Mouse (Mus musculus) thymus, postnatal 25 days (tissue): ENCODE results near the gene Ccdc12.
A peak's percentile ranks its signal among the peaks of the same experiment; 100 is the strongest.

Source experiments
- DNase-seq: peaks from one replicate; pipeline ENCODE4 v3.0.0; 2022

The Ccdc12 gene

DNA sequence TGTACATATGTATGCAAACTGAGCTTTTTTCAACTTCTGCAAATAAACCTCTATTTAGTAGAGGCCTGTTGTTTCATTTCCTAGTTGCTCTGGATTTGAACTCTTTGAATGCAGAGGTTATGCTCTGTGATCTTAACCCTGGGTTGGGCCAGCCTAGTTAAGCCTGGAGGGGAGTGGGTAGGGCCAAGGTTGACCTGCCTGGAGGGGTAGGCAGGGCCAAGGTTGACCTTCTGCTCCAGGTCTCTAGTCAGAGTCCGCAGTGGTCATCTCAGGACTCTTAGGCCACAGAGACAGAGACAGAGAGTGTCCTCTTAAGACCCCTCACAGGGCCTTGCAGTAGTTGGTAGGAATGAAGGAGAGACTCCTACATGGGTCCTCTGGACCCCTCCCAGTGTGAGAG is 55.2 kb downstream of the Ccdc12 start:
- DNase-seq: no peak

DNA sequence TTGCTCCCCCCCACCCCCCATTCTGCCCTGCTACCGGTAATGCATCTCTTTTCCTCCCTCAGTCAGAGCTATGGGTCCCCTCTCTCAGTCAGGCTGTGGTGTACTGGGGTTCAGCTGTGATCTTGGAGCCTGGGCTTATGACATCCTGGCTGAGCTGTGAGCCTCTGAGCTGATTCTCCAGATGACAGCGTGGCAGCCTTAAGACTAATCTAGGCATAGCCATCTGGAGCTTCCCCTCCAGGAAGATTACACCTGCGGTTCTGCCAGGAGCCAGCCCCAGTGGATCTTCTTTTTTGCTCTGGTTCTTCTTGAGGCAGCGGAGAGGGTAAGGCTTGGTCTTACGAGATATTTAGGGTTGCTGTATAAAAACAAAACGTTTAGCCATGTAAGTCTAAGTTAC is 55.7 kb downstream of the Ccdc12 start:
- no peak for DNase-seq

DNA sequence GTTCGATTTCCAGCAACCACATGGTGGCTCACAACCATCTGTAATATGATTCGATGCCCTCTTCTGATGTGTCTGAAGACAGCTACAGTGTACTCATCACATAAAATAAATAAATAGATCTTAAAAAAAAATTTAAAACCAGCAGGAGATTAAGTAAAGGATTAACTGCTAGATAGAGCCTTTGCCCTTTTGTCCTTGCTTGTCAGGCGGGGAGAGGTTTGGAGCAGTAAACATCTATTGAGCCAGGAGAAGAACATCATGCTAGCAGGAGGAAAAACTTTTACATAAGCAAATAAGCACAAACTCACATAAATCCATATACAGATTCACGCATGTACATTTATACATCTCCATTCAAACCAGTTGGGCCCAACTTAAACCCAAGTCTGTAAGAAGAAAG is 56.2 kb downstream of the Ccdc12 start:
- no peak for DNase-seq

DNA sequence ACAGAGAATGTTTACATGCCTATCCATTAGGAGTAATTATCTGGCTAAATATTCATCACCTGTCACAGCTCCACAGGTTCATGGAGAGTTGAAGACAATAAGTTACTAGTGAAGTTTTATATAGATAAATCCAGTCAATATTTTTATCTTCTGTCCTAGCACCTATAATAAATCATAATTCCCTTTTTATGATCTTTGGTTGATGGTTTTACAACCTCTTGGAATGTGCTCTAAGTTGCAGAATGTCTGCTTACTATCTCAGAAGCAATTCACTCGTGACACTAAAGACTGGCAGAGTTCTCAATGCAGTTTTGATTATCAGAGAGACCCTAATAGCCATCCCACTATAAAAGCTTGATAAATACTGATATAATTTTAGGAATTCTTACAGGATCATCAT is 57.1 kb downstream of the Ccdc12 start:
- no peak for DNase-seq

DNA sequence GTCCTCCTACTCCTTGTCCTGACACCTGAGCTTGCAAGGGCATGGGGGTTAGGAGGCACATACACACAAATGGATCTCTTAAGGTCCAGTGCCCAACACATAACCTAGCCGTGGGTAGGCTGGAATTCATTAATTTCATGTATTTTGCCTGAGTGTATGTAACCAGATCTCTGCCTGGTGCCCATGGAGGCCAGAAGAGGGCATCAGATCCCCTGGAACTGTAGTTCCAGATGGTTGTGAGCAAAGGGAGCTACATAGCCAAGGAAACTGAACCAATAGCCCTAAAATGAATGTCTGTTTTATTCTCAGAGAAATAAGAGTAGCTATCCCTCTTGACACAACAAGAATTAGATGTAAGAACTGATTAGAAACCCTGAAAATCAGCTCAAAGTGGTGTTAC is 59.1 kb downstream of the Ccdc12 start:
- DNase-seq: no peak

DNA sequence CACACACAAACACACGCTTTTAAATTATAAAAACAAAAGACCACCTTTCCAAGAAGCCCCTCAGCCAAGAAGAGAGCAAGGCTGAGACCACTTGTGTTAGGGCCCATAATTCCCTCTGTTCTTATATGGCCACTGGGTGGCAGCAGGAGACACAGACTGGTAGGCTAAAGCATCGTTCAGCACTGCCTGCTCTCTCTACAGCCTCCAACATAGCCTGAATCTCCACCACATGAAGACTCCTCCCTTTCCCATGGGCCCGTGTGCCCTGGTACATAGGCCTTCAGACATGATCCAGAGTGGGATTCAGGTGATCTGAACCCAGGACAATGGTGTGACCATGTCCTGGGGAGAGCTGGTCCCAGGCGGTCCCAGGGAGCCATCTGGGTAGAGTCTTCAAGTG is 60.5 kb downstream of the Ccdc12 start:
- DNase-seq: peak; percentile 58

DNA sequence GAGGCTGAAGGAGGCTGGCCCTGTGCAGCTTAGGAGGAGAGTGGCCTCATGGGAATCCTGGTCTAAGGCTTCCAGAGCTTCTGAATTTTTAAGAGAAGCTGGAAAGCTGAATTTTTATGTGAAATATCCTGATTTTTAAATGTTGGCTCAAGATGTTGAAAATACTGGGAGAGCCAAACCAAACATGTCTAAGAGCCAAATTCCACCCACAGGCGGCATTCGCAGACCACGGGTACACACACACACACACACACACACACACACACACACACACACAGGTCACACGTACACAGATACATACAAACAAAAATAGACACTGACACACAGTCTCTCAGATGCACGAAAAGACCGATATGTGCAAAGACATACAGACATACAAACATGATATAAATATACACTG is 61.8 kb downstream of the Ccdc12 start:
- no peak for DNase-seq

DNA sequence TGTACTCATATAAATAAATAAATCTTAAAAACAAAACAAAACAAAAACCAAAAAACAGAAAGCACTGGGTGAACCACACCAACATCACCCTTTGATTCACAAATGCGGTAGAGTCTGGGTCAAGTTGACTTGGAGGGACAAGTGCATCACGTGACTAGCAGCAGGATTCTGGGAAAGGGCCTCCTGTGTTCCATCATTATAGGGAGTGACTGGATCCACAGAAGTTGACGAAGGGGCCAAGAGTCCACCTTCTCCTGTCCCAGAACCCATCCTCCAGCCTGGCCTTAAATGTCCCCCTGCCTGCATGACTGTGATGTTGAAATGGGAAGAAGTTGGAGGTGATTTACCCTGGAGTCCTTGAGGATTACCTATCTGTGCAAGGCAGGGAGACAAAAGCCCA is 62.5 kb downstream of the Ccdc12 start:
- no peak for DNase-seq

DNA sequence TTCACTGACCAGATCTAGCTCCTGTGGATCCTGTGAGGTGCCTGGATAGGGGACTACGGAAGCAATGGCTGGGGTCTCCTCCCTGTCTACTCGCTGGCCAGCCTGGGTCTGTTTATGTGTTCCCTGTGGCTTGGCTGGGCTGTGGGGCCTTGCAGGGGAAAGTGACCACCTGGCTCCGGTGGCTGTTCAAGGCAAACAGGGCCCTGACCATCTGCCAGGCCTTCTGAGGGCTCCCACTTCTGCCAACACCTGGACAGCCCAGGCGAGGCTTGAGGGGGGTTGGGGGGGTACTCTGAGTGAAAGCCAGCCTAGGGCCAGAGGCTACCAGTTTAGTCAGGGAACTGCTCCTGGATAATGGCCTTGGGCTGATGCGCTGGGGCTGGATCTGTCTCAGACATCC is 63.7 kb downstream of the Ccdc12 start:
- DNase-seq: no peak

DNA sequence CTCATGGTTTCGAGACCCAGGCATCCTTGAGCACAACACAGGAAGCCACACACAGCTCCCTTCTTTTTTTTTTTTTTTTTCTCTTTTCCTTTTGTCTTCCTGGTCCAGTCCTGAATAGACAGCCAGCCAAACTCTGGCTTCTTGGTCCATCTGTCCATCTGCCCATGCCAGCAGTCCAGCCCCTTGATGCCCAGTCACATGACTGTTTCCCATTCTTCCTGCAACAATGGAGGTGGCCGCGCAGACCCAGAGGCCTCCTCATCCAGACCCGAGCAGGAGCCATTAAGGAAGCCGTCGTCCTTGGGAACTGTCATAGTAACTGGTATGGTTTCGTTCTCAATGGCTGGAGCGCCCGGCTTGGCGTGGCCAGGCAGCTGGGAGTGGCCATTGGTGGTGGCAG is 65.8 kb downstream of the Ccdc12 start:
- no peak for DNase-seq

DNA sequence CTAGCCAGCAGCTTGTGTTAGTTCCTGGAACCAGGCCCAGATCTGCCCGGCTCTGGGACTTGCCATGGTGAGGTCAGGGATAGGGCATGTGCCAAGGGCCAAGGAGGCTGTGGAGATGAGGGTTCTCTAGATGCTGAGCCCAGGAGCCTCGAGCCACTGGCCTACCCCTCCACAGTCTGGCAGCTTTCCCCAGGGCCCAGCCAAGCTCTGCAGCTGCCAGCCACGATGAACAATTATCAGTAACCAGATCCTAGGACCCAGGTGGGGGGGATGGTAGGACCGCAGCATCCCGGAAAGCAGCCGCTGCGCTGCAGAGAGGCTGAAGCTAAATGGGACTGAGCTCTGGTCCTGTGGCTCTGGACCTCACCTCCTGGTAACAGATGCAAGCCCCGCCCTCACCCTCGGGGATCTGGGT is 69.4 kb downstream of the Ccdc12 start:
- no peak for DNase-seq

DNA sequence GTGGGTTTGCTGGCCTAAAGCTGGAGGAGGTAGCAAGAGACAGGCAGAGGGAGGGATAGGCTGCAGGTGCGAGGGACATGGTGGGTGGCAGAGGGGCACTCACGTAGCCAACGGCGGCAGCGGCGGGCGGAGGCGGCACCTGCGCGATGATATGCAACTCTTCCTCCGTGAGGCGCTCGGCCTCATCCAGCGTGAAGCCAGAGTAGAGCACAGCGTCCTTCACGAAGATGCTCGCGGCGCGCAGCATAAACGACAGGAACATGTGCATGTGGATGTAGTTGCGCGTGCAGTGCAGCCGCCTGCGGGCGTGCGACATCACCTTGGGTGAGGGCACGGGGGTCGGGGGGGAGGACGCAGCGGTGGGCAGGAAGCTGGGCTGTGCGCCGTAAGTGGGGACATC is 70.6 kb downstream of the Ccdc12 start:
- DNase-seq: peak; percentile 38

DNA sequence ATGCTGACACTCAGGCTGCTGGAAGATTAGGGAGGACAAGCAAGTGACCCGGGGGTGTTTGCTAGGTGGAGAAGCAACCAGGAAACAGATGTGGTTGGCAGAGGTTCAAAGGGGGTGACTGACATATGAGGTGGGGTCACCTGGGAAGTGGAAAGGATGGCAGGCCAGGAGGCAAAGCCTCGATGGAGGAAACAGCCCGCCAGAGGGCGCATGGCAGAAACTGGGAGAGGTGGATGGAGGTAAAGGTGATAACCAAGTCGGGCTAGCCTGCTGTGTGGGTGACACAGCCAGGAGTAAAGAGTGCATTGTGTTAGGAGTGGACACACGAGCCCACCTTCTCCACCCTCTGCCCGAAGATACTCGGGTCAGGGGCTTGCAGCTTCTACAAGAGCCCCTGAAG is 73.5 kb downstream of the Ccdc12 start:
- peak; percentile 69 for DNase-seq

DNA sequence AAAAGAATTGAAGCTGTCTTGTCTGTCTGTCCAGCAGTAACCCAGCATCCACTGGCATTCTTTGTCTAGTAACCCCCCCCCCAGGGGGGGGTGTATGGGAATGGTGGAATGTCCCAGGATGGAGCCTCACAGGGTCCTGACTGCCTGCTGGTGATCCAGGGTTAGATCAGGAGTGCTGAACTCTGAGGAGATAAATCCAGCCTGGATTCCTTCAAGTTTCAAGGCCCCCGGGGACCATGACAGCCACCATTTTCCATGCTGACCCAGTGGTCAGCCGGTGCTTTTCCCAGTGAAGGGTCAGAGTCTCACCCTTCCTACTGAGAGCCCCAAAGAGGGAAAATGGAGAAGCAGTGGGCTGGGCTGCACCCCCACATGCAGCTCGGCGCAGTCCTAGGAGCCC is 75.6 kb downstream of the Ccdc12 start:
- DNase-seq: no peak

DNA sequence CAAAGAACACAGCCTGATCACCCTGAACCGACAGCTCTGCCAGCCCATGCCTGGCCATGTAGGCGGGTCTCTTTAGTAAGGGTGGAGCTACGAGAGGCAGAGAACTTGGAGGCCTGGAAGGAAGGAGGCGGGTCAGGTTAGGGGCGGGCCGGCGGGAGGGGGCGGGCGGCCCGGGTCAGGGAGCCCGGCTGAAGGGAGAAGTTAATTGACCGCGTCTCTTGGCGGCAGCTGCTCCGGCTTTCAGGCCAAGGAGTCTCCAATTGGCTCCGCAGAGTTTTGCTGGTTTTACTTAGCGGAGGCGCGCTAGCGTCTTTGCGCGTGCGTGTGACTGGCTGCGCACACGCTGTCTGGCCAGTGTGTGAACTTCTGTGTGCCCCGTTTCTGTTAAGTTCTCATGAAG is 76.3 kb downstream of the Ccdc12 start:
- peak; percentile 55 for DNase-seq

DNA sequence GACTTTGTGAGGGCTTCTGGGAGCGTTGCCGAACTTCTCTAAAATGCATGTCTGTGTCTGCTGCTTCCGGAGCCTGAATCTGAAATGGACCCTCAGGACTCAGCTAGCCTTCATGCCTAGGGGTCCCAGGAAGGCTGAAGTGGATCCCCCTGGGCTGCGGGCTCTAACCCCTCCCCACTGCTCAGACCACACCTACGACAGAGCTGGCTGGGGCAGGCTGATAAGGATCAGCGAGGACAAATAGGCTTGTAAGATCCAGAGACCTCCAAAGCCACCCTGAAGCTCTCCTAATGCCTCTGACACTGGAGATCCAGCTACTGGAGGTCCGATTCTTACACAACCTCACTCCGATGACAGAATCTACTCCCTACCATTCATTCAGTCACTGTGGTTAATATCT is 76.8 kb downstream of the Ccdc12 start:
- DNase-seq: no peak

DNA sequence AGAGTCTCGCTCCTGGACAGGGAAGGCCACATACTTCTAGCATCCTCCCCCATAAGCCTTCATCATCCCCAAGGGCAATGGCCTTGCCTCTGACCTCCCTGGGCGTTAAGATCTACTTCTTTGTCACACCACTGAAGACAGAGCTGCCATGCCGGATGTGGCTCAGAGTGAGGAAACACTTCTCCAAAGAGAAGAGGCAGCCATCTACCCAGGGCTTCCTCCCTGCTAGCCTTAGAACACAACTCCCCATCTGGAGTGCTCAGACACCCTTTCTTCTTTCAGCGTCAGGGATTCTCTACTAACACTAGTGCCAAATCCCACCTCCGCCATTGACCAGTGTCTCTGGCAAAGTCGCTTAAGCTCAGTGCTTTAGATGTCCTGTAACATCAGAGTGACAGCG is 77.9 kb downstream of the Ccdc12 start:
- peak; percentile 38 for DNase-seq

DNA sequence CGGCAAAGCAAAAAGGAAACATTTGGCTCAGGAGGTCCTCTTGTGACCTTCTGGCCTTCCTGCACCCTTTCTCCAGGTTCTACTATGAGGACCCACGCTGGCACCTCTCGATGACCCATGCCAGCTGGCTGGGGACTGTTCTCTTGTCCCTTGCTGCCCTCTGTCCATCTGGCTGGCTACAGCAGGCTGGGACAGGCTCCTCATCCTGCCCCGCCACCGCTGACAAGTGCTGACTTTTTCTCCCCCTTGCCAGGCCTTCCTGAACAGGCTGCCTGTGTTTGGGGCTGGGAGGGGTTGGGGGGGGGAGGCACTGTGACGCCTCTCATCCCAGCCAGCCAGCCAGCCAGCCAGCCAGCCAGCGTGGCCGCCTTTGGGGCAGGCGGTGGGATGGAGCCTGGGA is 80.1 kb downstream of the Ccdc12 start:
- DNase-seq: no peak

DNA sequence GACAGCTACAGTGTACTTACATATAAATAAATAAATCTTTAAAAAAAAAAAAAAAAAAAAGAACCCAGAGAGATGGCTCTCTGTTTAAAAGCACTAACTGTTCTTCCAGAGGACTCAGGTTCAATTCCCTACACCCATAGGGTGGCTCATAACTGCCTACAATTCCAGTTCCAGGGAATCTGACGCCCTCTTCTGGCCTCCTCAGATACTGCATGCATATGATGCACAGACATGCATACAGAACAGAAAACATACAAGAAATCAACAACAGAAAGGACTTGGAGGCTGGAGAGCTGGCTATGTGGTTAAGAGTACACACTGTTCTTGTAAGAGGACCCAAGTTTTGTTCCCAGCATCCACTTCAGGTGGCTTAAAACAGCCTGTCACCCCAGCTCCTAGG is 81.8 kb downstream of the Ccdc12 start:
- DNase-seq: no peak

DNA sequence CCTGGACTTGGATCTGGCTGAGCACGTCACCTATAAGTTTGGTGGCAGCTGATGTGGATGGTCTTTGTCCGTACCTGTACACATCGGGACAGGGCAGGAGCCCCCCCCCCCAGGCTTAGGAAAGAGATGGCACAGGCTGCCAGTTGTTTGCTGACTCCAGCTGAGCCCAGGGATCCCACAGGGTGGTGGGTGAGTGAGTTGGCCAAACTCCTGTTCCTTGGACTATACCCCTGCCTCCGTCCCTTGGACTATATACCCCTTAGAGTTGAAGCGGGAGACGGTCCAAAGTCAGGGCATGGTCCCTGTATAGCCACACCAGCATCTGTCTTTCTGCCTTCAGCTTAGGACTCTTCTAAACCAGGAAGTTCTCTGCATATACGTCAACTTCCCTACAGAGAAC is 83.7 kb downstream of the Ccdc12 start:
- DNase-seq: no peak

DNA sequence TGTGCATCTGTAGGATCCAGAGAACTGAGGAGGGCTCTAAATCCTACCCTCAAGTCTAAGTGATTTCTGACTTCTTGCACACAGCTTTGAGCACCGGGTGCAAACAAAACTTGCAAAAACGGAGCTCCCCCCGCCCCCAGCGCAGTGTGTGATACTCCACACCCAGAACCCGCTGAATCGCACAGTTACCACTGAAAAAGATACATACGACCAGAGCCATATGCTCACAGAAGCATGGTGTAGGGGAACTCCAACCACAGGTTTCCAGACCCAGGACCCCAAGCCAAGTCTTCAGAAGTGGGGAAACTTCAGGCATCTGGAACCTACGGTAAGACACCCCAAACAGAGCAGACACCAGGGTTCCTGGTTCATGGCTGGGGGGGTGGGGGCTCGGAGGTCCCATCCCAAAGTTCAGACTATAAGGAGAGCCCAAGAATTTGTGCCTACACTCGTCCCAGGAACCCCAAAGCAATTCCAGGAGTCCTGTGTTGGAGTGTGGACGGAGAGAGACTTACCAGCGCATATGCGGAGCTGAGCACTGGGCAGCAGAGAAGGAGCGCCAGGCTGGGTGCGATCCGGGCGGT is 85.5 kb downstream of the Ccdc12 start, which contains the start of gene Myl3:
Gene Myl3, plus strand, starts transcription at position 151 of the 584 bp plus-strand sequence.
- DNase-seq: no peak

DNA sequence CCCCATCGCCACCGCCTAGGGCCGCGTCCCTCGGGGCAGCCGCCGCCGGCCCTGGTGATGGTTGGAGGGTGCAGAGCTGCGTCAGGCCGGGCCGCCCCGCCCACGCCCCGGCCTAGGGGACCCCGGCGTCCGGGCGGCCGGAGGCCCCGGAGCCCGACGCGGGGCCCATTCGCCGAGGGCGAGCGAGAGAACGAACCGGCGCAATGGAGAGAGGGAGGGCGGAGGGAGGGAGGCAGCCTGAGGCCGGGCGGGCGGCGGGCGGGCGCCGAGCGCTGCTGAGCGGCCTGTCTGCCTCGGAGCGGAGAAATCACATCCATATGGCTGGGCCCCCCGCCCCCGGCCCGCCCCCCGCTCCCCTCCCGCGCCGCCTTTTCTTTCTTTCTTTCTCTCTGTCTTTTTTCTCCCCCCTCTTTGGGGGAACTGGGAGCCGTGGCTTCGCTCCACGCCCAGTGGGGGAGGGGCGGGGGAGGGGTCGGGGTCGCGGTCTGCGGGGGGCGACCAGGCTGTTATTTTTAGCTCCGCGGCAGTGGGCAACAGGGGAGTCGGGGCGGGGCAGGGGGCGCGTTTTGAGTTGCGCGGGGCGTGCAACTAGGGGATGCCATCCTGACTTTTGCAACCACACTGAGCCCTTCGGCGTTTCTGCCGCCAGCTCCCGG is 86.1 kb downstream of the Ccdc12 start:
- DNase-seq: no peak

DNA sequence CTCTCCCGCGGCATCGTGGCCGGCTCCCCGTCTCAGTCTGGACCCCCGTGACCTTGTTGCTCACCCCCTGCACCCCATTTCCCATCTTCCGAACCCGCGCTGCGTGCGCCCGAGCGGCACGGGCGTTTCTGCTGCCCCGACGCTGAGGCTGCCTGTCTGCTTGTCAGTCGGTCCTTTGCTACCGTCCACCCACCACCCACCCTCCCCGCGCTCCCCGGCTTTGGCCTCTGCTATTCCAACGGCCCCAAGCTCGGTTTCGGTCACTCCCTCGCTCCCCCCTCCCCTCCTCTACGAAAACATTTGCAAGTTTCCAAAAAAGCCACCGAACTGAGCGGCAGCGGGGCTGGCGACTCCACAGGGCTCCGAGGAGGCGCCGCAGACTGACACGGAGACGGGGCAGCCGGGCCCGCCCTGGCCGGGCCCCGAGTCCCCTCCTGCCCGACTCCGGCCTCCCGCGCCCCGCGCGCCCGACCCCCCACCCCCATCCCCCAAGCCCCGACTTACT is 86.7 kb downstream of the Ccdc12 start:
- no peak for DNase-seq

DNA sequence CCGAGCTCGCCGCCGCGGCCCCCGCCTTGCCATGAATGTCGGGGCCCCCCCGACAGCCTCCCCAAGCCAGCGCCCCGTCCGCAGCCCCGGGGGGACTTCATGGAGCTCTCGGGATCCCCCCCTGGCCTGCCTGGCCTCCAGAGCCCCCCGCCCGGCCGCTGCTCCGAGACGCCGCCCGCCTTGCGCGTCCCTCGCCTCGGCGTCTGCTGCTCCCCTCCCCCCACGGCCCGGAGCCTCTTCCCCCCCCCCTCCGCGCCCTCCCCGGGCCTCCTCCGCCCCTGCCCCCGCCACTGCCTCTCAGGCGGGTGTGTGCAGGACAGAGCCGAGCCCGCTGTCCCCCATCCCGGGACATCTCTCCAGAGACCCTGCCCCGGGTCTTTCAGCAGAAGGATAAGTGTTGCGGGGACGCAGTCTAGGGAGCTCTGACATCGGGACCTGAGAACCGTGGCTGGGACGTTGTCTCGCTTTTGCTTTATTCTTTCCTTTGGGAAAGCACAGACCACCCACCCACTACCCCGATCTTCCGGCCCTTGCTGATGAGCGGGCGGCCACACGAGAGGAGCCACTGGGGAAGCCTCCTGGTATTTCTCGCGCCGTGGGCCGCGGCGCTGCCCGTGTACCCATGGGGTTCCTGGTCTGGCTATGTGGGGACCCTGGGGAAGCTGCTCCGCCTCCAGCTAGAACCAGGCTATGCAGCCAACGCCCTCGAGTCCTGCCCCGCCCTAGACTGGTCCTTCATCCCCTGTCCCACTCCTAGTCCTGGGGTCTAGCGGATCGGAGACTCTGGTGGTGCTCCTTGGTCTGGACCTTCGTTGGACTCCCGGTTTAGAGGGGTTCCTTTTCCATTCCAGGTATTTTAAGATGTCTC is 87.4 kb downstream of the Ccdc12 start:
- DNase-seq: no peak
